Mouse (Mus musculus): ENCODE results near the gene Nsa2. TPM values are rescaled to one million over a fixed set of nuclear protein-coding genes. Genes with fewer than 3 reads are reported as not detected.

The Nsa2 gene
- polyA plus RNA-seq, 2 experiments: 36.2 to 38.2 TPM

DNA sequence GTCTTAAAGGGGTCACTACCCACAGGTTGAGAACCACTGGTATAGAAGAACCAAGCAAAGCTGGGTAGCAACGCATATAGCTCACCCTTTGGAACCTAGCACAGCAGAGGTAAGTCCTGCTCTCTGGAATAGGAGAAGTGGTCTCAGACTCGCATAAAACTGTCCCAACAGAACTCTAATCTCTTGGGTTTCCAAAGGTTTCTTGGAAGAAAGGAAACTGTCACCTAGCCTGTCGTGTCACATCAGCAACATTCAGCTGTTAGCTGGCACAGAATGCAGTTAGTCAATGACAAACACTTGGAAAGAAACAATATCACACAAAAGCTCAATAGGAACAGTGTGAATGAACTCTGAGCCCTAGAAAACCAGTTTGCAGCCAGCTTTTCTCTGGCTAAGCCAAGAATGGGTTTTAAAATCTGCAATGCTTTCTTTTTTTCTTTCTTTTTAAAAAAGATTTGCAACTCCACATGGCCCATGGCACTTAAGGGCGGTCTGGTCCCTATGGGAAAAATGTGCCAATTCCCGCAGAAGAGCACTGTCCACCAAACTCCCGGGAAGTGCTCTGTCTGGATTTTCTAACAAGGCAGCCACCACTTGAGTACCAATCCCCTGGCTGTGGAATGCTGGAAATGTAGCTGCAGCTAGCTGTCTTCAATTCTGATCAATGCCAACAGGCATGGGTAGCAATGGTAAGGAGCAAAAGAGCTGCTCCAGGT is 42.5 kb upstream of the Nsa2 start:
- no peaks in the 10 kb centered on the region for H3K27me3 ChIP-seq (ENCODE audit: control insufficient read depth, insufficient read depth, low read length)
- no peak overlapping the region for H3K4me3 ChIP-seq (ENCODE audit: insufficient read depth in 1 of 2, low read depth in 2 of 2, low read length in 2 of 2)
- no peaks in the 10 kb centered on the region for H3K9me3 ChIP-seq (ENCODE audit: control insufficient read depth, low read length)
- H3K4me1 ChIP-seq (replicated peaks; ENCODE audit: control insufficient read depth in 2 of 2, insufficient read depth in 2 of 2, low read length in 1 of 2): 0 out of 4 replicates have a peak, but pooled peaks cover 0 to 2% of the 10 kb centered on the region in 2 experiments
- 70% methylated on average over 6 of the region's 6 CpGs for WGBS (ENCODE audit: insufficient replicate concordance)
- H3K27ac ChIP-seq: no peak overlapping the region
- H3K4me2 ChIP-seq (ENCODE audit: low read depth): no peak overlapping the region
- ATAC-seq (ENCODE audit: insufficient read depth) (no peak), DNase-seq (ENCODE audit: low read depth in 3 of 3, low spot score in 3 of 3) (no peak)
- TF ChIP-seq CTCF (IDR thresholded peaks at IDR 0.05; ENCODE audit: low read depth) (no peak), EP300 (IDR thresholded peaks at IDR 0.05; ENCODE audit: low read depth) (no peak)
- peaks cover 10% of the 10 kb centered on the region for H3K36me3 ChIP-seq (replicated peaks; ENCODE audit: control insufficient read depth, insufficient read depth, low read depth)
- no peak overlapping the region for H3K9ac ChIP-seq (replicated peaks)

DNA sequence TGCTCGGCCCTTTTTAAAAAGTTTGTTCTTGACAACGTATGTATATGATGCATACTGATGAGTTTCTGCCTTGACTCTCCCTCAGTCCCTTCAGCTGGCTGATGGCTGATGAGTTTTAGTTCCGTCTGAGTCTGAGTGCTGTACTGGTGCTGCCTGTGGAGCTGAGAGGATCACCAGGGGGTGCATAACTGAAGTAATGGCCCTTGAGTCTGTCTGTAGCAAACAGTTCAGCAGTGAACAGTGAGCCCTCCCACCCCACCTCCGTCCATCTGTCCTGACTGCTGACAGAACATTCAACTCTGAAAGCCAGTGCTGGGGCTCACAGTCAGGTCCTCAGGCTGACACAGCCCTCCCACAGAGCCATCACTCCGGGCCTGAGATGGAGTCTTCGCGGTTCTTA is 41.2 kb upstream of the Nsa2 start:
- TF ChIP-seq CTCF (IDR thresholded peaks at IDR 0.05; ENCODE audit: low read depth) (no peak), EP300 (IDR thresholded peaks at IDR 0.05; ENCODE audit: low read depth) (no peak)
- Histone ChIP-seq H3K9me3 (ENCODE audit: control insufficient read depth, low read length) (no peaks in the 10 kb centered on the region), H3K4me3 (ENCODE audit: insufficient read depth in 1 of 2, low read depth in 2 of 2, low read length in 2 of 2) (no peak overlapping the region), H3K27me3 (ENCODE audit: control insufficient read depth, insufficient read depth, low read length) (no peaks in the 10 kb centered on the region), H3K4me2 (ENCODE audit: low read depth) (no peak overlapping the region), H3K4me1 (replicated peaks; ENCODE audit: control insufficient read depth in 2 of 2, insufficient read depth in 2 of 2, low read length in 1 of 2) (no peaks in the 10 kb centered on the region), H3K9ac (replicated peaks) (no peak overlapping the region), H3K27ac (no peak overlapping the region), H3K36me3 (replicated peaks; ENCODE audit: control insufficient read depth, insufficient read depth, low read depth) (peaks cover 18% of the 10 kb centered on the region)
- 80% methylated on average over 7 of the region's 7 CpGs for WGBS (ENCODE audit: insufficient replicate concordance)
- ATAC-seq (ENCODE audit: insufficient read depth) (no peak), DNase-seq (ENCODE audit: low read depth in 3 of 3, low spot score in 3 of 3) (no peak)

DNA sequence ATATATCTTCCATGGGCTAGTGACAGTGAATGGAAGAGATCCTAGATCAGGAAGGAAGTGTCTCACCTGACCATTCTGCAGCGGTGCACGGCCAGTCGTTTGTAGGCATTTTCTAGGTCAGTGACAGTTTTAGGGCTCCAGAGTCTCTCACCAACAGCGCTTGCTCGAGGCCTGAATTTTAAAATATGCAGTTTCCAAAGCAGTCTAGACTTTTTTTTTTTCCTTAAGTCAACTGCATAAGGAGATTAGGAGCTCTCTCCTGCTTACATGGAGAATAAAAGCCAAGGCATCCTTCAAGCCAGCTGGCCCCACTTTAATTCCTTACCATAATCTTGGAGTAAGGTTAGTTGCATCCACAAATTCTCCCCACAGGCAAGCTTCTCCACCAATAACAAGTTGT is 39.0 kb upstream of the Nsa2 start:
- Histone ChIP-seq H3K4me1 (replicated peaks; ENCODE audit: control insufficient read depth in 2 of 2, insufficient read depth in 2 of 2, low read length in 1 of 2) (no peaks in the 10 kb centered on the region), H3K4me3 (ENCODE audit: insufficient read depth in 1 of 2, low read depth in 2 of 2, low read length in 2 of 2) (no peak overlapping the region), H3K9ac (replicated peaks) (no peak overlapping the region), H3K27me3 (ENCODE audit: control insufficient read depth, insufficient read depth, low read length) (no peaks in the 10 kb centered on the region), H3K4me2 (ENCODE audit: low read depth) (no peak overlapping the region), H3K9me3 (ENCODE audit: control insufficient read depth, low read length) (no peaks in the 10 kb centered on the region), H3K36me3 (replicated peaks; ENCODE audit: control insufficient read depth, insufficient read depth, low read depth) (peaks cover 28% of the 10 kb centered on the region), H3K27ac (no peak overlapping the region)
- ATAC-seq (ENCODE audit: insufficient read depth): no peak
- WGBS (ENCODE audit: insufficient replicate concordance): 80% methylated on average over 5 of the region's 5 CpGs
- no peak for DNase-seq (ENCODE audit: low read depth in 3 of 3, low spot score in 3 of 3)
- TF ChIP-seq EP300 (IDR thresholded peaks at IDR 0.05; ENCODE audit: low read depth) (no peak), CTCF (IDR thresholded peaks at IDR 0.05; ENCODE audit: low read depth) (no peak)

DNA sequence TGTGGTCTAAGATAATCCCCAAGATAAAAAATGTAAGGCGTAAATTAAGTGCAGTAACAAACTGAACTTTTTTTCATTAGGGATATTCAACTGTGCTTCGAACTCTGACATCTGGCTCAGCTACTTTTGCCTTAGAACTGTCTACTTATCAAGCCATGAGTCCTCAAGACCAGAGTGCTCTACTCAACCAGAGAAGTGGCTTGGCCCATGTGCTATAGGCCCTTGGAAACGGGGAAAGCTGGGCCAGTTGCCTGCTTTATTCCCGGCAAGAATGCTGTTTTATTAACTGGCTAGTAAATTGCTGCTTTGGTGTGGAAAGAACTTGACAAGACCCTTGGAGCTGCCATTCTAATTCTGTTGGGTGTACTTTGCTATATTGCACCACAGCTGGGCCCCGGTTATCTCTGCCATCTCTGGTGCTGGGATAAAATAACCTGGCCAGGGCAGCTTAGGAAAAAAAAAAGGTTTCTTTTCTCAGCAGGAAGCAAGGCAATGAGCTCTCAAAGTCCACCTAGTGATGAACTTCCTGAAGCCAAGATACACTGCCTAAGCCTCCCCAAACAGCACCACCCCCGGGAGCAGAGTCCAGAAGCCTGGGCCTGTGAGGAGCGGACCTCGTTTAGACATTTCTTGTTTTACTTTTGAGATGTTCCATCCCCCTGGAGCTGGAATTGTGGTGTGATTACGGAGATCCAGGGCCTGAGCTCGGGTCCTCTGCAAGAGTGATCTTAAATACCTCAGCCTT is 38.0 kb upstream of the Nsa2 start:
- no peak for DNase-seq (ENCODE audit: low read depth in 3 of 3, low spot score in 3 of 3)
- ATAC-seq (ENCODE audit: insufficient read depth): no peak

DNA sequence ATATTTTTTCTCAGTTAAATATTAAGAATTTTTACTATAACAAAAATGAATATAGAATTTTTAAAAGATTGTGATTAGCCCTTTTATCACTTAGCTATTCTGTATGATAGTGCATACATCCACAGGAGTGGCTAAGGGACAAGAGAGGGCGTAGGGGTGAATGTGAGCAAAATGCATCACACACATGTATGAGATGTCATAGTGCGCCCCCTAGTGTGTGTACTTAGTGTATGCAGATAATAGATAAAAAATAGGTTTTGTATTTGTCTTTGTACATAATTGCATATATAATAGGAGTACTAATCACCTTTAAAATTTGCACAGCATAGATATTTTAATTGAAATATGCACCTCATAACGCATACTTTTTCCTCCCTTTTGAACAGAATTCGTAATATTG is 8.1 kb upstream of the Nsa2 start:
- Histone ChIP-seq H3K4me3 (ENCODE audit: insufficient read depth in 1 of 2, low read depth in 2 of 2, low read length in 2 of 2) (no peak overlapping the region), H3K27ac (no peak overlapping the region), H3K4me2 (ENCODE audit: low read depth) (no peak overlapping the region), H3K4me1 (replicated peaks; ENCODE audit: control insufficient read depth in 2 of 2, insufficient read depth in 2 of 2, low read length in 1 of 2) (no peaks in the 10 kb centered on the region), H3K27me3 (ENCODE audit: control insufficient read depth, insufficient read depth, low read length) (no peaks in the 10 kb centered on the region), H3K9me3 (ENCODE audit: control insufficient read depth, low read length) (no peaks in the 10 kb centered on the region), H3K9ac (replicated peaks) (no peak overlapping the region), H3K36me3 (replicated peaks; ENCODE audit: control insufficient read depth, insufficient read depth, low read depth) (peaks cover 24% of the 10 kb centered on the region)
- no peak for ATAC-seq (ENCODE audit: insufficient read depth)
- DNase-seq (ENCODE audit: low read depth in 3 of 3, low spot score in 3 of 3): peak; percentile 25 to 48 (median 41)
- TF ChIP-seq EP300 (IDR thresholded peaks at IDR 0.05; ENCODE audit: low read depth): no peak
- TF ChIP-seq CTCF (IDR thresholded peaks at IDR 0.05; ENCODE audit: low read depth): peak; percentile 76
- WGBS (ENCODE audit: insufficient replicate concordance): 54% methylated on average over 4 of the region's 4 CpGs

More for the DNA sequence above, 38.0 kb upstream of the Nsa2 start:
- no peaks in the 10 kb centered on the region for H3K27me3 ChIP-seq (ENCODE audit: control insufficient read depth, insufficient read depth, low read length)
- WGBS (ENCODE audit: insufficient replicate concordance): 79% methylated on average over 10 of the region's 10 CpGs
- peaks cover 28% of the 10 kb centered on the region for H3K36me3 ChIP-seq (replicated peaks; ENCODE audit: control insufficient read depth, insufficient read depth, low read depth)
- no peak overlapping the region for H3K9ac ChIP-seq (replicated peaks)
- H3K9me3 ChIP-seq (ENCODE audit: control insufficient read depth, low read length): no peaks in the 10 kb centered on the region
- no peaks in the 10 kb centered on the region for H3K4me1 ChIP-seq (replicated peaks; ENCODE audit: control insufficient read depth in 2 of 2, insufficient read depth in 2 of 2, low read length in 1 of 2)
- no peak for TF ChIP-seq EP300 (IDR thresholded peaks at IDR 0.05; ENCODE audit: low read depth)
- no peak for TF ChIP-seq CTCF (IDR thresholded peaks at IDR 0.05; ENCODE audit: low read depth)
- H3K4me3 ChIP-seq (ENCODE audit: insufficient read depth in 1 of 2, low read depth in 2 of 2, low read length in 2 of 2): no peak overlapping the region
- no peak overlapping the region for H3K4me2 ChIP-seq (ENCODE audit: low read depth)
- no peak overlapping the region for H3K27ac ChIP-seq
